Mouse (Mus musculus) cerebellum, adult 9-11 months (tissue): ENCODE results near the gene Ppif.
A peak's percentile ranks its signal among the peaks of the same experiment; 100 is the strongest.

Source experiments
- DNase-seq: peaks from one replicate; pipeline ENCODE4 v3.0.0; 2022

The Ppif gene

DNA sequence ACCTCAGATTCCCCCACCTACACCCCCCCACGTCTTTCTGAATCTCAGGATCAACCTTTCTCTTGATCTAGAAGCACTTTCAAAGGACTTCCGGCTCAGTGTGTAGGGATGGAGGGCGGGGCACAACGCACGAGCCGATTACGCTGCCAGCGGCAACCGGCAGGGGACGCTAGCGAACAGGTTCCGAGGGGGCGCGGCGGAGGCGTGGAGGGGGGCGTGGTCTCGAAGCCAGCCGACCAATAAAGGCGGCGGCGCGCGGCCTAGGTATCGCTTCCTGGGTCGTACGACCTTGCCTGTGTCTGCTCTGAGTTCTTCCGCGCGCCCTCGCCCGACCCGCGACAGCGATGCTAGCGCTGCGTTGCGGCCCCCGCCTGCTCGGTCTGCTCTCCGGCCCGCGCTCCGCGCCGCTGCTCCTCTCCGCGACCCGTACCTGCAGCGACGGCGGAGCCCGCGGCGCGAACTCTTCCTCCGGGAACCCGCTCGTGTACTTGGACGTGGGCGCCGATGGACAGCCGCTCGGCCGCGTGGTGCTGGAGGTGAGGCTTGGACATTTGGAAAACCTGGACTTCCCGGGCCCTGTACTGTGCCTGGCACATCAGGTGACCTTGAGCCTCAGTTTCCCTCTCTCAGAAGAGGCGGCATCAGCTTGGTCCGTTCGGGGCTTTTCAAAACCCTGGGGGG lies at the start of gene Ppif:
TSS of gene Ppif (plus strand) at position 267 of the 681 bp plus-strand sequence.
- DNase-seq, result peak; percentile 95

GRCm38 (mm10) chr14:25645717-25646116 lies 48.2 kb upstream of the Ppif start:
- DNase-seq, result no peak

GRCm38 (mm10) chr14:25646161-25646621 lies 47.8 kb upstream of the Ppif start:
- peak; percentile 75 for DNase-seq

GRCm38 (mm10) chr14:25651131-25651530 lies 42.8 kb upstream of the Ppif start:
- DNase-seq, result no peak

DNA sequence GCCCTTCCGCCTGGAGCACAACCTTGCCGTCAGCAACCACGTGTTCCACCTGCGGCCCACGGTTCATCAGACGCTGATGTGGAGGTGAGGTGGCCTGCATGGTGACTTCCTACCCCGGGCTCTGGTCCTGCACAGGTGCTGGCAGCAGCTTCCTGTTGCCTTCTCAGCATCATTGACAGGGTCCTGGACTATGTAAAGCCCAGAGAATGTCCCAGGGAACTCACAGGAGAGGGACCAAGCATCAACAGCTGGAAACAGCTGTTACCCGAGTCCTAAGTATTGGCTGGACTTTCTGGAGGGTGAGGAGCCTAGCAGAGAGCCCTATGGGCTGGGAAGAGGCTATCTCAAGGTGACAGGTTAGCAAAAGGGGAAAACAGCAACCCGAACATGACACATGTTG lies 42.0 kb upstream of the Ppif start:
- no peak for DNase-seq

- peak; percentile 26 for DNase-seq
These were observed 39.4 kb upstream of the Ppif start for GRCm38 (mm10) chr14:25654401-25655197.

DNA sequence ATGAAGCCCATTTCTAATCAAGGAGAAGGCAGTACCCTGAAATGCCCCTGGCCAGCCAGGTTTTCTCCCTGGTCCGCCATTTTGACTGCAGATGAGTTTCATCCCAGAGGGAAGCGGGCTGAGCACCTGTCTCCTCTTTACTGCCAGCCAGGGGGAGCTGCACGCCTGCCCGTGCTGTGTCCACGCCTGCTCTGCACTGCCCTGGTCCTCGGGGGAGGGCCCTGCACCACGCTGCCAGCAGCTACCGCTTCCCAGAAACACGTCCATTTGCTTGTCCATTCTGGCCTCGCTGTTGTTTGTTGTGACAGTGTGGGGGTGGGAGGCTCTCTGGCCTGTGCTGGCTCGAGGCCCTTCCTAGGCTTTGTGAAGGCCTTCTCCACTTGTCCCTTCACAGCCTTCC lies 33.3 kb upstream of the Ppif start:
- peak; percentile 72 for DNase-seq

GRCm38 (mm10) chr14:25661185-25661920 lies 32.6 kb upstream of the Ppif start:
- peak; percentile 36 for DNase-seq

- no peak for DNase-seq
These were observed 30.2 kb upstream of the Ppif start for GRCm38 (mm10) chr14:25663649-25664309.

DNA sequence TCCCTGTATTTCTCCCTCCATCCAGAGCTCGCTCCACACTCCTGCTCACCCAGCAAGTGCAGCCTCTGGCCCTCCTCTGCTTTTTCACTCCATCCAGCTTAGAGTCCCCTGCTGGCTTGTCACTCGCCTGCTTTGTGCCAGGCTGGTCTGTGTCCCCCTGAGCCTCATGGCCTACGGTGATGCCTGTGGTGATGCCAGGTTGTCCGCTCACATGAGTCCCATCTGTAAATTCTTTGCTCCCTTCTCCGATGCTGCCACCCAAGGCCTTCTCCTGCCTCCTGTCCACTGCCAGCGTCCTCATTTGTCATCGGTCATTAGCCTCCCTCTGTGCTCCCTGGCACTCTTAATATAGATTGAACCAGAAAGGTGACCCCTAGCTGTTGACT lies 29.7 kb upstream of the Ppif start:
- peak; percentile 52 for DNase-seq

- DNase-seq, result peak; percentile 35
These were observed 28.5 kb upstream of the Ppif start for GRCm38 (mm10) chr14:25665314-25665970.

DNA sequence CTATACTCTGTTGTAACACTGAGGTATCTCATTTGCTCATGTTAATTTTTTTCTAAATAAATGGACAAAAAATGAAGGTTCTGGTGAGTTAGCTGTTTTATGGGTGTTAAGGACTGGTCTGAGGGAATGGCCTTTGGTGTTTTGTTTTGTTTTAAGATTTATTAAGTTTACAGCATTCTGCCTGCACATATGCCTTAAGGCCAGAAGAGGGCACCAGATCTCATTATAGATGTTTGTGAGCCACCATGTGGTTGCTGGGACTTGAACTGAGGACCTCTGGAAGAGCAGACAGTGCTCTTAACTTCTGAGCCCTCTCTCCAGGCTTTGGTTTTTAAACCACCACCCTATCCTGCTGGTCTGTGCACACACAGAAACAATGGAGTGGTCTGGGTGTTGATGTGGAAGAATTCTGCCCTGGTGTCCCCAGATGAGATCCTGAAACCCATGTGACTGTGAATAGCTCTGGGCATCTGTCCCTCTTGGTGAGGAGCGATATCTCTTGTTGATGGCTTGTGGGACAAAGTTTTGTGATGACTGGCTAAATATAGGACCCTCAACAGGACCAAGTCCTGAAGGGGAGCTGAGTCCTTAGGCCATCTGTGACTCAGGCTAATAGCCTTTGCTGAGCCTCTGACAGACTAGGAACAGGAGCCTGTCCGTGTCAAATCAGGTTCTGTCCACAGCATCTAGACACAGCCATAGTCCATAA lies 27.1 kb upstream of the Ppif start:
- DNase-seq, result no peak

DNA sequence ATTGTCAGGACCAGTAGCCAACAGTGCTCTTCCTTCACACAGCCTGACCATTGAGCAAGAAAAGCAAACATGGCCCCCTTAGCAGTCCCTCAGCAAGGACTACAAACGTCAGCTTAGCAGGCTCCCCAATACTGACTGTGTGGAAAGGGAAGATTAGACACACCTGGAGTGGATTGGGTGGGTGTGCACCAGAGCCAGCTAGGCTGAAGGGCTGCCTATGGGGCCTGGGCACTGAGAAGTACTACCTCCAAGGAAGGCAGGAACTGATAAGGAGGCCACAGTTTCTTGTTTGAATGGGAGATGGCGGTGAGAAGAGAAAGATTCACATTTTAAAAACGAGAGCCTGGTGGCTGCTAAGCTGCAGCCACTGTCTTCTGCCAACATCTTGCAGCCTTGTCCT lies 26.4 kb upstream of the Ppif start:
- no peak for DNase-seq

DNA sequence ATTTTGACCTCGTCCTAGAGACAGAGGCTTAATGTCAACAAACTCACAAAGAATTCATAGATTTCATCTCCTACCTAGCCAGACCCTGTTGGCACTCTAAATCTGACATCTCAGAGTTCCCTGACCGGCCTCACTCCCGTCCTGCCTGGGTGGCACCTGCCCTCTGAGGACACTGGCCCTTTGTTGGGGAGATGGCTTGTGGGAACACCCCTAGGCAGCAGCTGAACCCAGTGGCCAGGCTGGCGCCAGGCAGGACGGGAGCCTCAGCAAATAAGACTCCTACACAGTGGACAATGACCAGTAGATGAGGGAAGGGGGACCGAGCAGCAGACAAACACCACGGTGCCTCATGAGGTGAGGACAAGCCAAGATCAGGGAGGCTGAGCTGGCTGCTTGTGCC lies 14.3 kb upstream of the Ppif start:
- no peak for DNase-seq

- no peak for DNase-seq
These were observed 11.9 kb upstream of the Ppif start for GRCm38 (mm10) chr14:25682020-25682419.

DNA sequence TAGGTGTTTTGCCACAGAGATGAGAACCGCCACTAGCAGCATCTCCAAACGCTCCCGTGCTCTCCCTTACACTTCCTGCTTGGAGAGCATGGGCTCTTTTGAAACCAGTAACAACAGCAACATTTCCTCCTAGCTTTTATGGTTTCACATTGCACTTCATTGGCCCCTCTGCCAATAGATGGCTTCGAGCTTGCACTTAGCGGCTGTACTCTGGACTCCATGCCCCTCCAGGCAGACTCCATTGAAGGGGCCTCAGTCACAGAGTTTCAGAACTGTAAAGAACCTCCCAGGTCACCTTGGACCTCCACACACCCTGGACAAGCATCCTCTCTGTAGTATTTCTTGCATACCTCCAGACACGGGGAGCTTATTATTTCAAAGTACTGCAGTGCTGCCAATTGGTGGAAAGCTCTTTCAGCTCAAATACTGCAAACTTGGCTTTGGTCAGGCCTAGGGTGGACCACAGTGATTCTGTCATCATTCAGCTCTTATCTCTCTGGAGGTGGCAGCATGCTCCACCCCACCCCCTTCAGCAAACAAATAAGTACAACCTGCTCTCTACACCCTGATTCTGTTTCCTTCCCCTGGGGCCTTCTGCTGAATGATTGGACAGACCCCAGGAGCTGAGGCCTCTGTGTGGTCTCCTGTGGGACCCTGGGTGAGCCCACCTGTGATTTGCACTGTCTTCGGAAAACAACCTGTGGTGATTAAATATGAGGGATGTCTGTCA lies 7.6 kb upstream of the Ppif start:
- no peak for DNase-seq

DNA sequence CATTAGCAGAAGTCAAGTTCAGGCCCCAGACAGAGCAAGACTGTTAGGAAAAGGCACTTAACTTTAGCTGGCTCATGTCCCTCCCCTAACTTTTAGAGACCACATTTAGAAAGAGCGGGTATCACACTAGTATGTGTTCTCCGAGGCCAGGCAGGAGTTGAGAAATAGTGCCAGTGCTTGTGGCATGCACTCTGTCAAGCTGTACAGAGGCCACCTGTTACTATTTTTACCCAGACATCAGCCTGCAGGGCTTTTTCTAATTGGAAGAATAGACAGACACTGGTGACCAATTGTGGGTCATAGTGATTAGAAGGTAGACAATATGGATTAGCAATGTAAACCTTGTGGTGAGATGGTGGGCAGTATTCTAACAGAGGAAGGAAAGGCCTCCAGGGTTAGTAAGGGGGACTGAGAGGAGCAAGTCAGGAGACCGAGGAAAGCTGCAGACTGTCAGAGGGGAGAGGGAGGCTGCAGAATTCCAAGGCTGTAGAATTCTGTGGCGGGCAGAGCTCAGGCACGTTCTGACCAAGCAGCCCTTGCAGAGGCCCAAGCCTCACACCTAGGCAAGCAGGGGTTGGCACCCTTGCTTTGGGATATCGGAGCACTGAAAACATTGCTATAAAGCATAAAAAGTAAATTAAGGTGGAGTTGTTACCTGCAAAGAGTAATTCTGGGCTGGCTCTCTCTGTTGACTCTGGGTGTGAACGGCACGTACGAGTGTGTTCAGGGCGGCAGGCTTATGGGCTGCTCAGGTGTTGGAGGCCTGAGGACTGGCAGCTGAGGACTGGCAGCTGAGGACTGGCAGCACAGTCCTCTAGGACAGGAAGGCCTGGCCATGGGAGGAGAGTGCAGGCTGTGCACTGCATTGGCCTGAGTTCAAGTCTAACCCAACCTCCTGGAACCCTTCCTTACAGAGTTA lies 6.7 kb upstream of the Ppif start:
- DNase-seq, result no peak

- DNase-seq, result peak; percentile 64
These were observed 575 bp upstream of the Ppif start for GRCm38 (mm10) chr14:25693271-25693887.

DNA sequence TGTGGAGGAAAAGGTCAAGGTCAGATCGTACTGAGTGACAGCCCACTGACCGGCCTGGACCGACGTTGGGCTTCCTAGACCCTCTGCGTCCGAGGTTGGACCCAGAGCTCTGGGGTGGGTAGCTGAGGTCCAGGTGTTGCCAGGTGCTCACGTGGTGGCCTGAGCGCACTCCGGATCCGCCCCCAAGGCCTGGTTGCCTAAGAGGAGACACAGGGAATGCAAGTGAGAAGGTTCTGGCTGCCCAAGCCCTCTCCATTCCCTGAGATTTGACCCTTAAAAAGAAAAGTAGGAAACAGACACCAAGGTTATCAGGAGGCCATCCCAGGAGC lies 579 bp downstream of the Ppif start:
- DNase-seq, result no peak

- peak; percentile 25 for DNase-seq
These were observed 1.1 kb downstream of the Ppif start for GRCm38 (mm10) chr14:25695059-25695458.
